Mouse (Mus musculus) liver, embryonic 16.5 days (tissue): ENCODE measurements around the gene Thoc7. TPM values are rescaled to one million over a fixed set of nuclear protein-coding genes. Genes with fewer than 3 reads are reported as not detected.

ENCODE experiments used
- ATAC-seq: fragments of 200-750 bp; cut with Nextera tagmentation; 2 replicates; pipeline ENCODE4 v1.8.0; 2017; ENCODE audit warnings: low read depth, mild to moderate bottlenecking, moderate number of reproducible peaks, moderate library complexity
- H3K27ac ChIP-seq: fragments of 300-500 bp; sonication (generic); 2 replicates; pipeline ENCODE4 v1.5.1; 2014; ENCODE audit warnings: mild to moderate bottlenecking, low read length
- H3K27me3 ChIP-seq: fragments of 300-500 bp; sonication (generic); 2 replicates; pipeline ENCODE4 v1.6.1; 2014; ENCODE audit warnings: low read depth, low read length, mixed read lengths; ENCODE audit not compliant: control insufficient read depth, insufficient read depth
- H3K36me3 ChIP-seq: fragments of 300-500 bp; sonication (generic); 2 replicates; pipeline ENCODE4 v1.6.1; 2014; ENCODE audit warnings: mild to moderate bottlenecking; ENCODE audit not compliant: control insufficient read depth, insufficient read depth
- H3K4me1 ChIP-seq: fragments of 300-500 bp; sonication (generic); 2 replicates; pipeline ENCODE4 v1.6.1; 2014; ENCODE audit warnings: low read depth, low read length, mixed read lengths; ENCODE audit not compliant: control insufficient read depth
- H3K4me2 ChIP-seq: fragments of 300-500 bp; sonication (generic); 2 replicates; pipeline ENCODE4 v1.6.1; 2014; ENCODE audit warnings: low read depth, low read length, mixed read lengths
- H3K4me3 ChIP-seq: fragments of 300-500 bp; sonication (generic); 2 replicates; pipeline ENCODE4 v1.5.1; 2014; ENCODE audit warnings: low read depth, mild to moderate bottlenecking, low read length
- H3K9ac ChIP-seq: fragments of 300-500 bp; sonication (generic); 2 replicates; pipeline ENCODE4 v1.6.1; 2014; ENCODE audit warnings: low read depth, low read length
- H3K9me3 ChIP-seq: fragments of 300-500 bp; sonication (generic); replicated peaks from 2 replicates; pipeline ENCODE4 v1.6.1; 2016; ENCODE audit warnings: low read length; ENCODE audit not compliant: control insufficient read depth
- WGBS: fragments of 180-500 bp; shearing (Covaris S2); extraction: QIAGEN DNeasy Blood & Tissue Kit; methylation state at CpG from one replicate; pipeline ENCODE4 v1.1.7; 2014; ENCODE audit not compliant: insufficient replicate concordance; 5-methylcytosine and 5-hydroxymethylcytosine counted together
- polyA plus RNA-seq: library from polyadenylated mRNA; unstranded; fragments of >200 nt; fragmentation: Nextera tagmentation; extraction: Ambion mirVana; gene quantifications from 2 replicates; pipeline ENCODE4 v1.2.1, GENCODE M21; 2015

Gene Thoc7
- polyA plus RNA-seq, 1 experiment from 2014 or later: 60.2 TPM

- Histone ChIP-seq H3K4me3 (no peak overlapping the region), H3K27me3 (no peaks in the 10 kb centered on the region), H3K9me3 (no peaks in the 10 kb centered on the region), H3K9ac (no peak overlapping the region), H3K4me2 (no peak overlapping the region), H3K36me3 (no peaks in the 10 kb centered on the region), H3K4me1 (peaks cover 4% of the 10 kb centered on the region; the same call in 1 of the 2 replicates), H3K27ac (no peak overlapping the region)
- no peak for ATAC-seq
- 45% methylated on average over 1 of the region's 1 CpGs for WGBS
These were observed 15.8 kb upstream of the Thoc7 start for GRCm38 (mm10) chr14:13977498-13977897.

- no peaks in the 10 kb centered on the region for H3K9me3 ChIP-seq
- H3K4me1 ChIP-seq: no peaks in the 10 kb centered on the region
- 34% methylated on average over 6 of the region's 6 CpGs for WGBS
- no peaks in the 10 kb centered on the region for H3K36me3 ChIP-seq
- H3K27ac ChIP-seq: no peak overlapping the region
- H3K4me3 ChIP-seq: no peak overlapping the region
- no peak overlapping the region for H3K9ac ChIP-seq
- no peak overlapping the region for H3K4me2 ChIP-seq
- no peaks in the 10 kb centered on the region for H3K27me3 ChIP-seq
- no peak for ATAC-seq
These were observed 10.1 kb upstream of the Thoc7 start for GRCm38 (mm10) chr14:13971644-13972234.

GRCm38 (mm10) chr14:13970513-13970912 is 8.9 kb upstream of the Thoc7 start:
- Histone ChIP-seq H3K4me2 (no peak overlapping the region), H3K9ac (no peak overlapping the region), H3K9me3 (no peaks in the 10 kb centered on the region), H3K4me1 (no peaks in the 10 kb centered on the region), H3K27ac (no peak overlapping the region), H3K36me3 (no peaks in the 10 kb centered on the region), H3K27me3 (no peaks in the 10 kb centered on the region), H3K4me3 (no peak overlapping the region)
- no peak for ATAC-seq
- 75% methylated on average over 3 of the region's 3 CpGs for WGBS

- Histone ChIP-seq H3K9me3 (no peaks in the 10 kb centered on the region), H3K4me3 (no peak overlapping the region), H3K27me3 (no peaks in the 10 kb centered on the region), H3K9ac (no peak overlapping the region), H3K4me2 (no peak overlapping the region), H3K27ac (no peak overlapping the region), H3K4me1 (no peaks in the 10 kb centered on the region), H3K36me3 (no peaks in the 10 kb centered on the region)
- ATAC-seq: no peak
- WGBS: 71% methylated on average over 5 of the region's 5 CpGs
These were observed 6.8 kb upstream of the Thoc7 start for GRCm38 (mm10) chr14:13968476-13968875.

- H3K9me3 ChIP-seq: no peaks in the 10 kb centered on the region
- H3K4me3 ChIP-seq: no peak overlapping the region
- H3K27me3 ChIP-seq: no peaks in the 10 kb centered on the region
- no peak overlapping the region for H3K4me2 ChIP-seq
- H3K36me3 ChIP-seq: no peaks in the 10 kb centered on the region
- no peak for ATAC-seq
- no peaks in the 10 kb centered on the region; the same call in 1 of the 2 replicates for H3K4me1 ChIP-seq
- 21% methylated on average over 1 of the region's 1 CpGs for WGBS
- H3K27ac ChIP-seq: no peak overlapping the region
- no peak overlapping the region for H3K9ac ChIP-seq
These were observed 6.0 kb upstream of the Thoc7 start for GRCm38 (mm10) chr14:13967607-13968006.

- no peak overlapping the region for H3K4me3 ChIP-seq
- H3K27ac ChIP-seq: no peak overlapping the region
- no peak for ATAC-seq
- H3K36me3 ChIP-seq: no peaks in the 10 kb centered on the region
- 44% methylated on average over 1 of the region's 1 CpGs for WGBS
- no peak overlapping the region for H3K4me2 ChIP-seq
- H3K9ac ChIP-seq: no peak overlapping the region
- no peaks in the 10 kb centered on the region for H3K27me3 ChIP-seq
- no peaks in the 10 kb centered on the region for H3K9me3 ChIP-seq
- H3K4me1 ChIP-seq: peaks cover 17% of the 10 kb centered on the region
These were observed 1.9 kb upstream of the Thoc7 start for GRCm38 (mm10) chr14:13963527-13963926.

GRCm38 (mm10) chr14:13962476-13962875 is 824 bp upstream of the Thoc7 start:
- no peaks in the 10 kb centered on the region for H3K36me3 ChIP-seq
- H3K4me2 ChIP-seq: no peak overlapping the region
- H3K4me1 ChIP-seq: peaks cover 22% of the 10 kb centered on the region
- H3K4me3 ChIP-seq: no peak overlapping the region
- 40% methylated on average over 6 of the region's 6 CpGs for whole genome bisulfite sequencing
- no peak overlapping the region for H3K27ac ChIP-seq
- H3K9me3 ChIP-seq: no peaks in the 10 kb centered on the region
- no peak overlapping the region for H3K9ac ChIP-seq
- no peaks in the 10 kb centered on the region for H3K27me3 ChIP-seq
- no peak for ATAC-seq

- Histone ChIP-seq H3K9ac (peak overlapping the region; percentile 87), H3K27ac (peak overlapping the region; percentile 75), H3K4me1 (peaks cover 22% of the 10 kb centered on the region), H3K4me3 (peak overlapping the region; percentile 79), H3K27me3 (no peaks in the 10 kb centered on the region), H3K9me3 (no peaks in the 10 kb centered on the region), H3K36me3 (no peaks in the 10 kb centered on the region), H3K4me2 (peak overlapping the region; percentile 88)
- under 1% methylated on average over 69 of the region's 75 CpGs for WGBS
- peak; percentile 79 for ATAC-seq
These were observed 948 bp downstream of the Thoc7 start for GRCm38 (mm10) chr14:13960482-13961325.

GRCm38 (mm10) chr14:13960079-13960478 is 1.6 kb downstream of the Thoc7 start:
- H3K36me3 ChIP-seq: no peaks in the 10 kb centered on the region
- peak overlapping the region; percentile 88 for H3K4me2 ChIP-seq
- H3K9me3 ChIP-seq: no peaks in the 10 kb centered on the region
- H3K27me3 ChIP-seq: no peaks in the 10 kb centered on the region
- H3K4me3 ChIP-seq: peak overlapping the region; percentile 79
- H3K27ac ChIP-seq: peak overlapping the region; percentile 75; the same call in 1 of the 2 replicates
- ATAC-seq: peak; percentile 57; the same call in 1 of the 2 replicates
- H3K9ac ChIP-seq: peak overlapping the region; percentile 87
- peaks cover 22% of the 10 kb centered on the region for H3K4me1 ChIP-seq
- 2% methylated on average over 9 of the region's 9 CpGs for WGBS
